Mouse (Mus musculus) cerebellum, adult 11-12 months (tissue): Measurements from ENCODE around the gene Calb2.

ENCODE experiments used
- DNase-seq: peaks from one replicate; pipeline ENCODE4 v3.0.0; 2022

The Calb2 gene

GRCm38 (mm10) chr8:110102653-110103052 is 65.4 kb downstream of the Calb2 start, which contains the start of gene Gm17720:
Gene Gm17720, minus strand, starts transcription at chr8:110102753.
- no peak for DNase-seq

GRCm38 (mm10) chr8:110101676-110102075 is 66.3 kb downstream of the Calb2 start:
- DNase-seq = no peak

- DNase-seq = no peak
These were observed 67.1 kb downstream of the Calb2 start, which contains the start of gene Gm21964 for GRCm38 (mm10) chr8:110100907-110101306. Gene Gm21964, plus strand, starts transcription at chr8:110101207.

- DNase-seq = no peak
These were observed 76.1 kb downstream of the Calb2 start for GRCm38 (mm10) chr8:110091869-110092268.
